Mouse (Mus musculus) regulatory T cell (primary cell): ENCODE measurements around the gene Mcoln2.
"Not testable (repeated sequence)": the region's sequence is repeated elsewhere in the genome, so short reads cannot be mapped to it uniquely, and the experiment has no call there.

Experiments
- in situ Hi-C: fragments of 300-600 bp; cut with MboI, MseI; formaldehyde crosslinking; loops from one replicate; pipeline ENCODE4 v1.15.1; 2025; ENCODE audit warnings: high pct_unique_total_duplicates

Gene Mcoln2

GRCm38 (mm10) chr3:146180986-146181385 lies 31.4 kb downstream of the Mcoln2 start:
- in situ Hi-C loops = loop anchor here (5.0 kb wide), 2 partner anchors 106 to 166 kb away; no protein-coding TSS in a partner anchor

- in situ Hi-C loops = loop anchor here (5.0 kb wide), 2 partner anchors 102 to 162 kb away; no protein-coding TSS in a partner anchor
Observed at GRCm38 (mm10) chr3:146184992-146185657, 35.5 kb downstream of the Mcoln2 start.

GRCm38 (mm10) chr3:146186033-146186432 lies 36.4 kb downstream of the Mcoln2 start:
- in situ Hi-C loops = no loop called here

GRCm38 (mm10) chr3:146189933-146190332 lies 40.3 kb downstream of the Mcoln2 start:
- in situ Hi-C loops = no loop called here

- in situ Hi-C loops = no loop called here
Observed at GRCm38 (mm10) chr3:146192507-146192906, 42.9 kb downstream of the Mcoln2 start.

GRCm38 (mm10) chr3:146195153-146195552 lies 45.5 kb downstream of the Mcoln2 start:
- in situ Hi-C loops = no loop called here

- in situ Hi-C loops = no loop called here
Observed at GRCm38 (mm10) chr3:146196301-146196700, 46.7 kb downstream of the Mcoln2 start.

- in situ Hi-C loops = no loop called here
Observed at GRCm38 (mm10) chr3:146196780-146197743, 47.4 kb downstream of the Mcoln2 start.

- in situ Hi-C loops = no loop called here
Observed at GRCm38 (mm10) chr3:146197785-146198184, 48.2 kb downstream of the Mcoln2 start.

GRCm38 (mm10) chr3:146198803-146199481 lies 49.3 kb downstream of the Mcoln2 start:
- in situ Hi-C loops = no loop called here

GRCm38 (mm10) chr3:146199486-146199885 lies 49.9 kb downstream of the Mcoln2 start:
- in situ Hi-C loops = no loop called here

- in situ Hi-C loops = no loop called here
Observed at GRCm38 (mm10) chr3:146204375-146204774, 54.7 kb downstream of the Mcoln2 start.

- in situ Hi-C loops = no loop called here
Observed at GRCm38 (mm10) chr3:146205305-146205704, 55.7 kb downstream of the Mcoln2 start.

GRCm38 (mm10) chr3:146206635-146207034 lies 57.0 kb downstream of the Mcoln2 start:
- in situ Hi-C loops = no loop called here

GRCm38 (mm10) chr3:146207440-146207839 lies 57.8 kb downstream of the Mcoln2 start:
- in situ Hi-C loops = no loop called here

GRCm38 (mm10) chr3:146209759-146210158 lies 60.1 kb downstream of the Mcoln2 start:
- in situ Hi-C loops = not testable (repeated sequence)

- in situ Hi-C loops = no loop called here
Observed at GRCm38 (mm10) chr3:146211141-146211747, 61.6 kb downstream of the Mcoln2 start.

GRCm38 (mm10) chr3:146211964-146212363 lies 62.3 kb downstream of the Mcoln2 start:
- in situ Hi-C loops = no loop called here

GRCm38 (mm10) chr3:146213336-146213735 lies 63.7 kb downstream of the Mcoln2 start:
- in situ Hi-C loops = no loop called here

GRCm38 (mm10) chr3:146216561-146216960 lies 66.9 kb downstream of the Mcoln2 start:
- in situ Hi-C loops = no loop called here

- in situ Hi-C loops = no loop called here
Observed at GRCm38 (mm10) chr3:146220776-146221486, 71.3 kb downstream of the Mcoln2 start, which contains the start of gene Lpar3. Gene Lpar3 (plus strand): TSS chr3:146220963.
